Mouse (Mus musculus) heart, adult 2 months (tissue): ENCODE data around the gene Myo6. TPM values are rescaled to one million over a fixed set of nuclear protein-coding genes. Genes with fewer than 3 reads are reported as not detected.

Experiments
- DNase-seq, 2 experiments: peaks; one replicate each; pipeline ENCODE4 v3.0.0; 2021
- H3K27ac ChIP-seq: fragments of 200-600 bp; 2 replicates; pipeline ENCODE4 v1.8.1; 2022
- H3K27me3 ChIP-seq: fragments of 200-500 bp; 2 replicates; pipeline ENCODE4 v1.6.1; 2012; ENCODE audit warnings: mild to moderate bottlenecking, low read length, inconsistent platforms, mixed read lengths; ENCODE audit not compliant: control insufficient read depth, insufficient read depth
- H3K36me3 ChIP-seq: fragments of 200-500 bp; 2 replicates; pipeline ENCODE4 v1.6.1; 2012; ENCODE audit warnings: low read length, inconsistent platforms; ENCODE audit not compliant: control insufficient read depth, insufficient read depth
- H3K4me1 ChIP-seq: fragments of 200-500 bp; 2 replicates; pipeline ENCODE4 v1.6.1; 2011; ENCODE audit warnings: low read length; ENCODE audit not compliant: control insufficient read depth, insufficient read depth
- H3K4me3 ChIP-seq: fragments of 200-600 bp; 2 replicates; pipeline ENCODE4 v1.8.1; 2022
- H3K79me2 ChIP-seq: fragments of 200-500 bp; replicated peaks from 2 replicates; pipeline ENCODE4 v1.6.1; 2012; ENCODE audit warnings: mild to moderate bottlenecking, inconsistent platforms, low read length, moderate library complexity, mixed read lengths; ENCODE audit not compliant: control insufficient read depth, insufficient read depth
- H3K9ac ChIP-seq: fragments of 200-500 bp; 2 replicates; pipeline ENCODE4 v1.6.1; 2012; ENCODE audit warnings: low read depth, mild to moderate bottlenecking, control low read depth, inconsistent platforms, low read length, mixed read lengths
- CTCF ChIP-seq: fragments of 200-600 bp; IDR thresholded peaks from 2 replicates; pipeline ENCODE4 v1.8.1; 2022; ENCODE audit warnings: antibody characterized with exemption, mild to moderate bottlenecking, moderate library complexity
- EP300 ChIP-seq: fragments of 200-500 bp; IDR thresholded peaks from 2 replicates; pipeline ENCODE4 v1.6.1; 2011; ENCODE audit warnings: low read depth, low read length, control low read depth; ENCODE audit not compliant: insufficient read depth
- POLR2A ChIP-seq: fragments of 200-500 bp; IDR thresholded peaks from 2 replicates; pipeline ENCODE4 v1.6.1; 2011; ENCODE audit warnings: mild to moderate bottlenecking, low read depth, low read length, control low read depth; ENCODE audit not compliant: insufficient read depth
- WGBS: fragments of 180-500 bp; shearing (Covaris S2); methylation state at CpG from one replicate; pipeline ENCODE4 v1.1.7; 2018; 5-methylcytosine and 5-hydroxymethylcytosine counted together
- intact Hi-C: fragments of 180-260 bp; cut with DNase I; formaldehyde crosslinking; loops from one replicate; pipeline ENCODE4 v1.15.1; 2025
- polyA plus RNA-seq: library from polyadenylated mRNA; depleted of rRNA; stranded (reverse); fragments of >200 nt; gene quantifications from 2 replicates; pipeline ENCODE4 v1.2.3, GENCODE M21; 2012
- total RNA-seq, 2 experiments: library from RNA; stranded (reverse); gene quantifications; 2 replicates each; pipeline ENCODE4 v1.2.3; 2021

Myo6 gene
- total and polyA plus RNA-seq, 3 experiments: 6.4 to 11.4 (median 10.5) TPM

GRCm38 (mm10) chr9:80176696-80177478, 12.1 kb downstream of the Myo6 start:
- WGBS: 37% methylated on average over 13 of the region's 13 CpGs
- intact Hi-C loops: no loop called here
- H3K79me2 ChIP-seq: peaks cover 6% of the 10 kb centered on the region
- DNase-seq: peak in 1 of 2 experiments; percentile 26
- H3K27ac ChIP-seq: no peak overlapping the region; the same call in 1 of the 2 replicates
- H3K4me3 ChIP-seq: no peak overlapping the region
- TF ChIP-seq CTCF: no peak
- TF ChIP-seq EP300: no peak
- TF ChIP-seq POLR2A: no peak
- H3K9ac ChIP-seq: no peak overlapping the region
- no peaks in the 10 kb centered on the region for H3K27me3 ChIP-seq
- H3K4me1 ChIP-seq: peaks cover 10% of the 10 kb centered on the region
- H3K36me3 ChIP-seq: peaks cover 3% of the 10 kb centered on the region; the same call in 1 of the 2 replicates

GRCm38 (mm10) chr9:80178670-80179069, 13.8 kb downstream of the Myo6 start:
- H3K9ac ChIP-seq: no peak overlapping the region
- no peak for TF ChIP-seq POLR2A
- no peak for TF ChIP-seq EP300
- no peak for TF ChIP-seq CTCF
- H3K36me3 ChIP-seq: peaks cover 2% of the 10 kb centered on the region; the same call in 1 of the 2 replicates
- peaks cover 7% of the 10 kb centered on the region for H3K4me1 ChIP-seq
- 71% methylated on average over 2 of the region's 2 CpGs for WGBS
- DNase-seq: no peak
- H3K4me3 ChIP-seq: no peak overlapping the region
- no peak overlapping the region for H3K27ac ChIP-seq
- intact Hi-C loops: no loop called here
- peaks cover 7% of the 10 kb centered on the region; the same call in 1 of the 2 replicates for H3K79me2 ChIP-seq
- H3K27me3 ChIP-seq: no peaks in the 10 kb centered on the region

GRCm38 (mm10) chr9:80179688-80180087, 14.9 kb downstream of the Myo6 start:
- peaks cover 7% of the 10 kb centered on the region; the same call in 1 of the 2 replicates for H3K79me2 ChIP-seq
- TF ChIP-seq CTCF (no peak), EP300 (no peak), POLR2A (no peak)
- no peak overlapping the region for H3K4me3 ChIP-seq
- H3K9ac ChIP-seq: no peak overlapping the region
- no peak for DNase-seq
- H3K4me1 ChIP-seq: peaks cover 6% of the 10 kb centered on the region
- 73% methylated on average over 4 of the region's 4 CpGs for WGBS
- H3K27ac ChIP-seq: no peak overlapping the region
- intact Hi-C loops: no loop called here
- no peaks in the 10 kb centered on the region for H3K27me3 ChIP-seq
- peaks cover 2% of the 10 kb centered on the region; the same call in 1 of the 2 replicates for H3K36me3 ChIP-seq

- no peak overlapping the region for H3K9ac ChIP-seq
- peaks cover 6% of the 10 kb centered on the region for H3K4me1 ChIP-seq
- intact Hi-C loops: no loop called here
- 35% methylated on average over 5 of the region's 5 CpGs for WGBS
- H3K27me3 ChIP-seq: no peaks in the 10 kb centered on the region
- H3K36me3 ChIP-seq: peaks cover 2% of the 10 kb centered on the region; the same call in 1 of the 2 replicates
- peak overlapping the region; percentile 26; the same call in 1 of the 2 replicates for H3K27ac ChIP-seq
- H3K4me3 ChIP-seq: no peak overlapping the region
- no peak for DNase-seq
- H3K79me2 ChIP-seq: peaks cover 7% of the 10 kb centered on the region
- TF ChIP-seq EP300: no peak
- TF ChIP-seq POLR2A: no peak
- TF ChIP-seq CTCF: no peak
Measured at GRCm38 (mm10) chr9:80180771-80181170, 15.9 kb downstream of the Myo6 start.

- no peak overlapping the region for H3K9ac ChIP-seq
- H3K79me2 ChIP-seq: peaks cover 7% of the 10 kb centered on the region
- peaks cover 7% of the 10 kb centered on the region for H3K4me1 ChIP-seq
- H3K36me3 ChIP-seq: no peaks in the 10 kb centered on the region
- no peaks in the 10 kb centered on the region for H3K27me3 ChIP-seq
- intact Hi-C loops: no loop called here
- H3K27ac ChIP-seq: no peak overlapping the region
- no peak for TF ChIP-seq EP300
- WGBS: 59% methylated on average over 1 of the region's 1 CpGs
- DNase-seq: no peak
- H3K4me3 ChIP-seq: no peak overlapping the region
Measured at GRCm38 (mm10) chr9:80181692-80182091, 16.9 kb downstream of the Myo6 start.

- Histone ChIP-seq H3K79me2 (peaks cover 9% of the 10 kb centered on the region), H3K4me3 (no peak overlapping the region), H3K4me1 (peaks cover 3% of the 10 kb centered on the region), H3K27me3 (no peaks in the 10 kb centered on the region), H3K9ac (no peak overlapping the region), H3K36me3 (no peaks in the 10 kb centered on the region), H3K27ac (no peak overlapping the region)
- intact Hi-C loops: no loop called here
- no peak for DNase-seq
- 79% methylated on average over 5 of the region's 5 CpGs for WGBS
- no peak for TF ChIP-seq CTCF
- no peak for TF ChIP-seq EP300
- TF ChIP-seq POLR2A: no peak
Measured at GRCm38 (mm10) chr9:80184138-80184537, 19.3 kb downstream of the Myo6 start.
